Mouse (Mus musculus): Measurements from ENCODE around the gene Cct4. TPM values are rescaled to one million over a fixed set of nuclear protein-coding genes. Genes with fewer than 3 reads are reported as not detected.

The Cct4 gene
- total and polyA plus RNA-seq, 3 experiments = 482 to 874 (median 569) TPM

DNA sequence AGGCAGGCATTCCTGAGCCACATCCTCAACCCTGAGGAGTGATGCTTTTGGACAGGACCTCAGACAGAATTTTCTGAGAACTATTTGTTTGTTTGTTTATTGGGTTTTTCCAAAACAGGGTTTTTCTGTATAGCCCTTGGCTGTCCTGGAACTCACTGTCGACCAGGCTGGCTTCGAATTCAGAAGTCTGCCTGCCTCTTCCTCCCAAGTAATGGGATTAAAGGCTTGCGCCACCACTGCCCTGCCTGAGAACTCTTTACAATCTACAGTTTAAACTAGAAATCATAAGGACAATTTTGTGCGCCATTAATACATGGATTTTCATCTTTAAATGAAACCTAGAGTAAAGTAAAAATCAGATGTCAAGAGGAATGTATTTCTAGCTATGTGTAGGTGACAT lies 5.1 kb downstream of the Cct4 start:
- Histone ChIP-seq H3K27ac (ENCODE audit: insufficient read depth, low read depth) (no peak overlapping the region), H3K36me3 (replicated peaks in 1 of 2; ENCODE audit: control insufficient read depth in 1 of 2, insufficient read depth in 1 of 2, low read length in 1 of 2) (peaks cover 53 to 87% of the 10 kb centered on the region in 2 experiments), H3K9me3 (replicated peaks; ENCODE audit: low read length) (no peaks in the 10 kb centered on the region), H3K4me1 (ENCODE audit: control insufficient read depth in 1 of 2, insufficient read depth in 2 of 2) (peaks cover 0 to 29% of the 10 kb centered on the region in 2 experiments; a peak in 2 of 4 replicates), H3K4me2 (ENCODE audit: insufficient read depth, low read depth, poor library complexity, severe bottlenecking) (no peak overlapping the region), H3K79me2 (replicated peaks; ENCODE audit: control insufficient read depth, extremely low read depth, insufficient read depth, poor library complexity, severe bottlenecking) (peaks cover 63% of the 10 kb centered on the region), H3K27me3 (replicated peaks) (no peaks in the 10 kb centered on the region), H3K9ac (ENCODE audit: insufficient read depth, low read depth) (no peak overlapping the region), H3K4me3 (replicated peaks in 1 of 3; ENCODE audit: low read depth in 2 of 3, low read length in 2 of 3, poor library complexity in 1 of 3) (no peak overlapping the region)
- dilution Hi-C loops (cut with MboI; ENCODE audit: extremely low pct_ligation_motif_present, extremely low pct_unique_long_range_greater_than_20kb, low sequenced_read_pairs) (no loop called here), in situ Hi-C loops (cut with MboI; ENCODE audit: low pct_ligation_motif_present, low pct_unique_long_range_greater_than_20kb, low sequenced_read_pairs) (no loop called here)
- DNase-seq (ENCODE audit: extremely low read depth) = no peak
- TF ChIP-seq CHD1 (IDR thresholded peaks at IDR 0.05; ENCODE audit: low read depth, low read length) = no peak
- TF ChIP-seq PAX5 (IDR thresholded peaks at IDR 0.05; ENCODE audit: low read length) = no peak
- TF ChIP-seq JUN (IDR thresholded peaks at IDR 0.05; ENCODE audit: insufficient read depth, low read depth, low read length) = no peak
- no peak for TF ChIP-seq NELFE (IDR thresholded peaks at IDR 0.05; ENCODE audit: low read depth, low read length)
- TF ChIP-seq NRF1 (IDR thresholded peaks at IDR 0.05; ENCODE audit: low read depth, low read length) = no peak
- no peak for TF ChIP-seq EP300 (IDR thresholded peaks at IDR 0.05; ENCODE audit: low read length)
- TF ChIP-seq ZNF384 (IDR thresholded peaks at IDR 0.05; ENCODE audit: low read depth, low read length) = no peak

- Histone ChIP-seq H3K27ac (ENCODE audit: insufficient read depth, low read depth) (no peak overlapping the region), H3K36me3 (replicated peaks in 1 of 2; ENCODE audit: control insufficient read depth in 1 of 2, insufficient read depth in 1 of 2, low read length in 1 of 2) (peaks cover 72 to 98% of the 10 kb centered on the region in 2 experiments), H3K9ac (ENCODE audit: insufficient read depth, low read depth) (no peak overlapping the region), H3K9me3 (replicated peaks; ENCODE audit: low read length) (no peaks in the 10 kb centered on the region), H3K4me3 (replicated peaks in 1 of 3; ENCODE audit: low read depth in 2 of 3, low read length in 2 of 3, poor library complexity in 1 of 3) (no peak overlapping the region), H3K79me2 (replicated peaks; ENCODE audit: control insufficient read depth, extremely low read depth, insufficient read depth, poor library complexity, severe bottlenecking) (peaks cover 43% of the 10 kb centered on the region), H3K4me2 (ENCODE audit: insufficient read depth, low read depth, poor library complexity, severe bottlenecking) (no peak overlapping the region), H3K27me3 (replicated peaks) (no peaks in the 10 kb centered on the region), H3K4me1 (ENCODE audit: control insufficient read depth in 1 of 2, insufficient read depth in 2 of 2) (peaks cover 0 to 14% of the 10 kb centered on the region in 2 experiments; a peak in 1 of 4 replicates)
- dilution Hi-C loops (cut with MboI; ENCODE audit: extremely low pct_ligation_motif_present, extremely low pct_unique_long_range_greater_than_20kb, low sequenced_read_pairs) = no loop called here
- in situ Hi-C loops (cut with MboI; ENCODE audit: low pct_ligation_motif_present, low pct_unique_long_range_greater_than_20kb, low sequenced_read_pairs) = no loop called here
- DNase-seq (ENCODE audit: extremely low read depth) = no peak
- TF ChIP-seq MEF2A (IDR thresholded peaks at IDR 0.05; ENCODE audit: borderline replicate concordance, low read depth, low read length) = no peak
- TF ChIP-seq KAT2A (IDR thresholded peaks at IDR 0.05; ENCODE audit: insufficient replicate concordance, low read length) = no peak
- no peak for TF ChIP-seq E2F4 (IDR thresholded peaks at IDR 0.05; ENCODE audit: insufficient replicate concordance, low read depth, low read length)
- TF ChIP-seq PAX5 (IDR thresholded peaks at IDR 0.05; ENCODE audit: low read length) = no peak
Observed at GRCm38 (mm10) chr11:22998308-22998707, 8.0 kb downstream of the Cct4 start.

DNA sequence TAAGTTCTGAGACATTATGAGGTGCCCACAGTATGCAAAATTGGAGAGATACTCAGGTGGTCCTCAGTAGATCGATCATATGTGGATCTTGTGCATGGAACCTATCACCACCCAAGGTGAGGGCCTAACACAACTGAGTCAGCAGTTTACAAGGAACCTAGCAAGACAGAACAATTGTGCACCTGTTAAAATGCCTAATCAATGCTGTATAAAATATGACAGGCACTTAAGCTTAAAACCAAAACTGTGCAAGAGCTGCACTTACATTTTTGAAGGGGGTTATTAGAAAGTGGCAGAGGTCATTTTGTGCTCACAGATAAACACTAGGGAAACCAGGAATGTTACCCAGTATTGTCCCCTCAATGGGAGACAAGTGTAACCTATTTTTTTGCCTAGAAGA lies 15.0 kb downstream of the Cct4 start:
- Histone ChIP-seq H3K27me3 (replicated peaks) (no peaks in the 10 kb centered on the region), H3K4me3 (replicated peaks in 1 of 3; ENCODE audit: low read depth in 2 of 3, low read length in 2 of 3, poor library complexity in 1 of 3) (no peak overlapping the region), H3K27ac (ENCODE audit: insufficient read depth, low read depth) (no peak overlapping the region), H3K9me3 (replicated peaks; ENCODE audit: low read length) (no peaks in the 10 kb centered on the region), H3K79me2 (replicated peaks; ENCODE audit: control insufficient read depth, extremely low read depth, insufficient read depth, poor library complexity, severe bottlenecking) (peaks cover 5% of the 10 kb centered on the region; the same call in 1 of the 2 replicates), H3K4me1 (ENCODE audit: control insufficient read depth in 1 of 2, insufficient read depth in 2 of 2) (peaks cover 3 to 13% of the 10 kb centered on the region in 2 experiments; a peak in 3 of 4 replicates), H3K4me2 (ENCODE audit: insufficient read depth, low read depth, poor library complexity, severe bottlenecking) (no peak overlapping the region), H3K36me3 (replicated peaks in 1 of 2; ENCODE audit: control insufficient read depth in 1 of 2, insufficient read depth in 1 of 2, low read length in 1 of 2) (peaks cover 34 to 61% of the 10 kb centered on the region in 2 experiments), H3K9ac (ENCODE audit: insufficient read depth, low read depth) (no peak overlapping the region)
- TF ChIP-seq POLR2A (IDR thresholded peaks at IDR 0.05; ENCODE audit: low read depth, low read length) (0 out of 2 replicates have a peak, but pooled peaks have one; percentile 19), MAFK (IDR thresholded peaks at IDR 0.05; ENCODE audit: insufficient replicate concordance, low read length) (peak; percentile 74), ZC3H11A (IDR thresholded peaks at IDR 0.05; ENCODE audit: low read depth, low read length) (no peak), POLR2AphosphoS2 (IDR thresholded peaks at IDR 0.05; ENCODE audit: low read depth, low read length) (peak; percentile 69)
- dilution Hi-C loops (cut with MboI; ENCODE audit: extremely low pct_ligation_motif_present, extremely low pct_unique_long_range_greater_than_20kb, low sequenced_read_pairs) = no loop called here
- in situ Hi-C loops (cut with MboI; ENCODE audit: low pct_ligation_motif_present, low pct_unique_long_range_greater_than_20kb, low sequenced_read_pairs) = loop anchor here (5.0 kb wide), 1 partner anchor 262 kb away; no protein-coding TSS in a partner anchor
- DNase-seq (ENCODE audit: extremely low read depth) = no peak
